Mouse (Mus musculus): ENCODE results near the gene Hnf1a. TPM values are rescaled to one million over a fixed set of nuclear protein-coding genes. Genes with fewer than 3 reads are reported as not detected.

The Hnf1a gene
- polyA plus RNA-seq (2015; fragmentation: Nextera tagmentation; extraction: Ambion mirVana) = 0.07 TPM in 1 of 2 replicates, not detected in the other

- Histone ChIP-seq H3K9ac (no peak within 1 kb of the TSS), H3K36me3 (no peaks in the 10 kb centered on the region), H3K27ac (replicated peaks) (no peak within 1 kb of the TSS), H3K9me3 (replicated peaks) (no peaks in the 10 kb centered on the region), H3K4me2 (replicated peaks) (no peak within 1 kb of the TSS), H3K4me1 (no peaks in the 10 kb centered on the region), H3K4me3 (replicated peaks) (no peak within 1 kb of the TSS), H3K27me3 (peaks cover 16% of the 10 kb centered on the region)
- ATAC-seq (ENCODE audit: insufficient number of reproducible peaks, low FRiP score, low TSS enrichment, low read depth) = no peak
- 73% methylated on average over 17 of the region's 17 CpGs for WGBS
Observed at GRCm38 (mm10) chr5:114970824-114971227, at the start of gene Hnf1a. Hnf1a (minus strand) TSS chr5:114971094.

GRCm38 (mm10) chr5:115018813-115019212, 47.9 kb upstream of the Hnf1a start:
- H3K9me3 ChIP-seq (replicated peaks) = no peaks in the 10 kb centered on the region
- no peak overlapping the region for H3K27ac ChIP-seq (replicated peaks)
- WGBS = 77% methylated on average over 4 of the region's 4 CpGs
- H3K4me1 ChIP-seq = peaks cover 7% of the 10 kb centered on the region
- no peaks in the 10 kb centered on the region for H3K27me3 ChIP-seq
- no peak overlapping the region for H3K9ac ChIP-seq
- H3K36me3 ChIP-seq = no peaks in the 10 kb centered on the region
- no peak overlapping the region for H3K4me2 ChIP-seq (replicated peaks)
- no peak overlapping the region for H3K4me3 ChIP-seq (replicated peaks)
- no peak for ATAC-seq (ENCODE audit: insufficient number of reproducible peaks, low FRiP score, low TSS enrichment, low read depth)

- Histone ChIP-seq H3K9me3 (replicated peaks) (no peaks in the 10 kb centered on the region), H3K9ac (no peak overlapping the region), H3K4me1 (peaks cover 10% of the 10 kb centered on the region), H3K4me2 (replicated peaks) (no peak overlapping the region), H3K4me3 (replicated peaks) (no peak overlapping the region), H3K36me3 (no peaks in the 10 kb centered on the region), H3K27ac (replicated peaks) (no peak overlapping the region), H3K27me3 (no peaks in the 10 kb centered on the region)
- no peak for ATAC-seq (ENCODE audit: insufficient number of reproducible peaks, low FRiP score, low TSS enrichment, low read depth)
- 47% methylated on average over 2 of the region's 2 CpGs for WGBS
Observed at GRCm38 (mm10) chr5:115018270-115018669, 47.4 kb upstream of the Hnf1a start.

GRCm38 (mm10) chr5:115015121-115015520, 44.2 kb upstream of the Hnf1a start:
- H3K4me3 ChIP-seq (replicated peaks) = no peak overlapping the region

GRCm38 (mm10) chr5:115014570-115014969, 43.7 kb upstream of the Hnf1a start:
- WGBS = 54% methylated on average over 1 of the region's 1 CpGs
- H3K27ac ChIP-seq (replicated peaks) = no peak overlapping the region
- peaks cover 31% of the 10 kb centered on the region for H3K4me1 ChIP-seq
- H3K9me3 ChIP-seq (replicated peaks) = no peaks in the 10 kb centered on the region
- H3K4me3 ChIP-seq (replicated peaks) = no peak overlapping the region
- H3K27me3 ChIP-seq = no peaks in the 10 kb centered on the region
- ATAC-seq (ENCODE audit: insufficient number of reproducible peaks, low FRiP score, low TSS enrichment, low read depth) = no peak
- H3K4me2 ChIP-seq (replicated peaks) = no peak overlapping the region
- no peak overlapping the region for H3K9ac ChIP-seq
- H3K36me3 ChIP-seq = no peaks in the 10 kb centered on the region

More at GRCm38 (mm10) chr5:115015121-115015520, 44.2 kb upstream of the Hnf1a start:
- H3K27me3 ChIP-seq = no peaks in the 10 kb centered on the region
- WGBS = 65% methylated on average over 4 of the region's 4 CpGs
- peaks cover 28% of the 10 kb centered on the region for H3K4me1 ChIP-seq
- H3K36me3 ChIP-seq = no peaks in the 10 kb centered on the region
- H3K9me3 ChIP-seq (replicated peaks) = no peaks in the 10 kb centered on the region
- H3K4me2 ChIP-seq (replicated peaks) = no peak overlapping the region
- ATAC-seq (ENCODE audit: insufficient number of reproducible peaks, low FRiP score, low TSS enrichment, low read depth) = no peak
- H3K27ac ChIP-seq (replicated peaks) = no peak overlapping the region
- no peak overlapping the region for H3K9ac ChIP-seq

GRCm38 (mm10) chr5:115013436-115013835, 42.5 kb upstream of the Hnf1a start:
- Histone ChIP-seq H3K4me1 (peaks cover 28% of the 10 kb centered on the region), H3K4me3 (replicated peaks) (peak overlapping the region; percentile 84), H3K9ac (no peak overlapping the region), H3K27ac (replicated peaks) (no peak overlapping the region), H3K36me3 (no peaks in the 10 kb centered on the region), H3K4me2 (replicated peaks) (peak overlapping the region; percentile 81), H3K9me3 (replicated peaks) (no peaks in the 10 kb centered on the region), H3K27me3 (no peaks in the 10 kb centered on the region)
- ATAC-seq (ENCODE audit: insufficient number of reproducible peaks, low FRiP score, low TSS enrichment, low read depth) = no peak
- WGBS = 66% methylated on average over 3 of the region's 3 CpGs

DNA sequence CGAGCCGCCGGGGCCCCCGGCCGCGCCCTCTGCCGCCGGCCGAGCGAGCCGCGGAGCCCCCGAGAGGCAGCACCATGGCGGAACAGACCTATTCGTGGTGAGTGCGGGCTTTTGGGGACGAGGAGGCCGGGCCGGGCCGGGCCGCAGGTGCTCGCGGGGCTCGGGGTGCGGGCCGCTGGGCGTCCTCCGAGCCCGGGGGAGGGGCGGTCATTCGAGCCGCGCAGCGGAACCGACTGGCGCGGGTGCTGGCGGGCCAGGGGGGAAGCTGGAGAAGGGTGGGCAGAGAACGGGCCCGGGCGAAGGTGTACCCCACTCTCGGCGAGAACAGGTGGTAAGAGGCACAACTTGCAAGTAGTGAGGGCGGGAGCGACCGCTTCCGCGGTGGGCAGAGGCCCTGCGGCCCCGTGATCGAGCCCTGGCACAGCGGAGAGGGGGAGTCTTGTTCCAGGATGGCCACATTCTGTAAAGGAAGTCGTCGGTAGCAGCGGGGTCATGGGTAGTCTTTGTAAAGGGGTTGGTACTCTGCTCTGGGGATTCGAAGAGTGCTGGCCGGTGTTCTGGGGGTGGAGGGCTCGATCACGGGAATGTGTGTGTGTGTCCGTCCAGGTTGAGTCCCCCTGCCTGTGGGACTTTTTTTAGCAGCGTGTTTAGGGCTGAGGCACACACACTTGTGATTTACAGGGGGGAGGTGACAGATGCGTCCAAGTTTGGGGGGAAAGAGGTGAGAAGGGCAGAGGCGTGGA, 40.8 kb upstream of the Hnf1a start:
- no peak for ATAC-seq (ENCODE audit: insufficient number of reproducible peaks, low FRiP score, low TSS enrichment, low read depth)
- 0% methylated on average over 56 of the region's 63 CpGs for WGBS
- Histone ChIP-seq H3K36me3 (no peaks in the 10 kb centered on the region), H3K4me1 (peaks cover 41% of the 10 kb centered on the region), H3K4me3 (replicated peaks) (peak overlapping the region; percentile 84), H3K4me2 (replicated peaks) (peak overlapping the region; percentile 81), H3K27ac (replicated peaks) (peak overlapping the region; percentile 86), H3K27me3 (no peaks in the 10 kb centered on the region), H3K9me3 (replicated peaks) (no peaks in the 10 kb centered on the region), H3K9ac (peak overlapping the region; percentile 99)

- H3K9me3 ChIP-seq (replicated peaks) = no peaks in the 10 kb centered on the region
- H3K4me1 ChIP-seq = peaks cover 42% of the 10 kb centered on the region
- peak overlapping the region; percentile 99 for H3K9ac ChIP-seq
- WGBS = 0% methylated on average over 20 of the region's 57 CpGs
- ATAC-seq (ENCODE audit: insufficient number of reproducible peaks, low FRiP score, low TSS enrichment, low read depth) = no peak
- H3K4me2 ChIP-seq (replicated peaks) = peak overlapping the region; percentile 81; the same call in 1 of the 2 replicates
- H3K36me3 ChIP-seq = no peaks in the 10 kb centered on the region
- peak overlapping the region; percentile 84 for H3K4me3 ChIP-seq (replicated peaks)
- no peaks in the 10 kb centered on the region for H3K27me3 ChIP-seq
- peak overlapping the region; percentile 86 for H3K27ac ChIP-seq (replicated peaks)
Observed at GRCm38 (mm10) chr5:115011217-115011518, 40.3 kb upstream of the Hnf1a start.

- Histone ChIP-seq H3K36me3 (no peaks in the 10 kb centered on the region), H3K4me3 (replicated peaks) (peak within 1 kb of the TSS; percentile 84), H3K4me1 (peaks cover 42% of the 10 kb centered on the region), H3K27me3 (no peaks in the 10 kb centered on the region), H3K27ac (replicated peaks) (peak within 1 kb of the TSS; percentile 90), H3K9ac (peak within 1 kb of the TSS; percentile 99), H3K9me3 (replicated peaks) (no peaks in the 10 kb centered on the region), H3K4me2 (replicated peaks) (peak within 1 kb of the TSS; percentile 81)
- ATAC-seq (ENCODE audit: insufficient number of reproducible peaks, low FRiP score, low TSS enrichment, low read depth) = peak; percentile 89
- 1% methylated on average over 57 of the region's 65 CpGs for WGBS
Observed at GRCm38 (mm10) chr5:115010577-115011216, 39.8 kb upstream of the Hnf1a start, which contains the start of gene Sppl3. Sppl3 (plus strand) TSS chr5:115011137.

- peak overlapping the region; percentile 84 for H3K4me3 ChIP-seq (replicated peaks)
- WGBS = 50% methylated on average over 3 of the region's 3 CpGs
- H3K9ac ChIP-seq = no peak overlapping the region
- no peak overlapping the region; the same call in 1 of the 2 replicates for H3K4me2 ChIP-seq (replicated peaks)
- no peaks in the 10 kb centered on the region for H3K27me3 ChIP-seq
- H3K36me3 ChIP-seq = no peaks in the 10 kb centered on the region
- no peak overlapping the region for H3K27ac ChIP-seq (replicated peaks)
- no peaks in the 10 kb centered on the region for H3K9me3 ChIP-seq (replicated peaks)
- no peak for ATAC-seq (ENCODE audit: insufficient number of reproducible peaks, low FRiP score, low TSS enrichment, low read depth)
- peaks cover 42% of the 10 kb centered on the region for H3K4me1 ChIP-seq
Observed at GRCm38 (mm10) chr5:115009961-115010360, 39.1 kb upstream of the Hnf1a start.

DNA sequence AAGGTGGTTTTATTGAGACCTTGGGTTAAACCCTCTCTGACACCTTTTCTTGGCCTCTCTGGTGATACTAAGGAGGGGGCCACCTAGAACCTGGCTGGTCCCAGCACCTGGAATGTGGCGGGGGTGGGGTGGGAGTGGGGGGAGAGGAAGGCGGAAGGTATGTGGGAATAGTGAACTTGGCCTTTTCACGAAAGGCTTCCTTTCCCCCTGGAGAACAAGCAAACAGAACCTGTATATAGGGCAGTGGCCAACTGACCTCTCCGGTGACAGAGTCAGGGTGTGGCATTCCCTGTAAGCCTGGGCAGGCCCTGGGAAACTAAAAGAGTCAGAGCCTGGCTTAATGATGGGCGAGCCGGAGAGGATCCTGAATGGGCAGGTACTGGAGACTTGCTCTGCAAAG, 38.2 kb upstream of the Hnf1a start:
- H3K27me3 ChIP-seq = no peaks in the 10 kb centered on the region
- H3K36me3 ChIP-seq = no peaks in the 10 kb centered on the region
- H3K9me3 ChIP-seq (replicated peaks) = no peaks in the 10 kb centered on the region
- no peak for ATAC-seq (ENCODE audit: insufficient number of reproducible peaks, low FRiP score, low TSS enrichment, low read depth)
- H3K4me1 ChIP-seq = peaks cover 38% of the 10 kb centered on the region
- 0 out of 2 replicates have a peak overlapping the region, but pooled peaks have one; percentile 17 for H3K27ac ChIP-seq (replicated peaks)
- WGBS = 92% methylated on average over 6 of the region's 6 CpGs
- H3K4me3 ChIP-seq (replicated peaks) = no peak overlapping the region
- H3K4me2 ChIP-seq (replicated peaks) = no peak overlapping the region
- H3K9ac ChIP-seq = no peak overlapping the region

All from embryonic facial prominence, embryonic 15.5 days (tissue).